Mouse (Mus musculus): ENCODE results near the gene Snupn.
"Not testable (repeated sequence)": the region's sequence is repeated elsewhere in the genome, so short reads cannot be mapped to it uniquely, and the experiment has no call there.

DNA sequence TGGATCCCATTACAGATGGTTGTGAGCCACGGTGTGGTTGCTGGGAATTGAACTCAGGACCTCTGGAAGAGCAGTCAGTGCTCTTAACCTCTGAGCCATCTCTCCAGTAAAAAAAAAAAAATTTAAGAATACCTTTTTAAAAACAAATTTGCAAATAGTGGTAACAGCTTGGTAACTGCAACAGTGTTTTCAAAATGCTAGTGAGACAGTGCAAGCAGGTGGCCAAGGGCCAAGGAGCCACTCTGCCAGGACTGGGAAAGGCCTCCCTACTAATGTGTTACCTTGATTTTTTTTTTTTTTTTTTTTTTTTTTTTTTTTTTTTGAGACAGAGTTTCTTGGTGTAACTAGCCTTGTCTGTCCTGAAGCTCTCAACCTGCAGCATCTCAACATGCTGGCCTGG, 46.5 kb downstream of the Snupn start:
- not testable (repeated sequence) for TF ChIP-seq CTCF (IDR thresholded peaks at IDR 0.05; ENCODE audit: low read depth, low read length); POLR2A (IDR thresholded peaks at IDR 0.05; ENCODE audit: borderline replicate concordance, low read depth, low read length)

Measured in bone marrow macrophage, adult 2 months (primary cell).